Mouse (Mus musculus): ENCODE data around the gene Pidd1. TPM values are rescaled to one million over a fixed set of nuclear protein-coding genes. Genes with fewer than 3 reads are reported as not detected.

The Pidd1 gene
- polyA plus RNA-seq (2014; fragmentation: Illumina TruSeq; extraction: RNeasy Lipid Tissue Mini Kit (QIAGEN cat#74804); ENCODE audit: low read depth, low replicate concordance), result 0.12 TPM

DNA sequence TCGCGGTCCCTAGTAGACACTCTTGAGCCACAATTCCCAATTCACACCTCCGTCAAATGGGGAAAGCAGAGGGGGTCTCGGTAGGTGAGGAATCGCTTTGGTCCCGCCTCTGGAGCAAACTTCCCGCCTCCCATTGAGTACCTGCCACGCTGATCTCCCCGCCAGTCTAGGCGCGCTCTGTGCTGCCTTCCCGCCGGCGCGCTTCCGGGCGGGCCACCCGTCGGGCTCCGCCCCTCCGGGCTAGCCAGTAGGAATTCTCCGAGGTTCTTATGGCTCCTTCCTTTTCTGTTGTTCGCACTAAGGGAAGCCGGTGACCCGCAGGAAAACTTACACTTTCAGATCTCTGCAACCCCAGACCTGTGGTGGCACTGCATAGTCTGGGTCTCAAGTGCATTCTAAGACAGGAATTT is at the start of gene Pidd1:
Gene Pidd1 (minus strand): TSS at position 198 of the 410 bp plus-strand sequence.

DNA sequence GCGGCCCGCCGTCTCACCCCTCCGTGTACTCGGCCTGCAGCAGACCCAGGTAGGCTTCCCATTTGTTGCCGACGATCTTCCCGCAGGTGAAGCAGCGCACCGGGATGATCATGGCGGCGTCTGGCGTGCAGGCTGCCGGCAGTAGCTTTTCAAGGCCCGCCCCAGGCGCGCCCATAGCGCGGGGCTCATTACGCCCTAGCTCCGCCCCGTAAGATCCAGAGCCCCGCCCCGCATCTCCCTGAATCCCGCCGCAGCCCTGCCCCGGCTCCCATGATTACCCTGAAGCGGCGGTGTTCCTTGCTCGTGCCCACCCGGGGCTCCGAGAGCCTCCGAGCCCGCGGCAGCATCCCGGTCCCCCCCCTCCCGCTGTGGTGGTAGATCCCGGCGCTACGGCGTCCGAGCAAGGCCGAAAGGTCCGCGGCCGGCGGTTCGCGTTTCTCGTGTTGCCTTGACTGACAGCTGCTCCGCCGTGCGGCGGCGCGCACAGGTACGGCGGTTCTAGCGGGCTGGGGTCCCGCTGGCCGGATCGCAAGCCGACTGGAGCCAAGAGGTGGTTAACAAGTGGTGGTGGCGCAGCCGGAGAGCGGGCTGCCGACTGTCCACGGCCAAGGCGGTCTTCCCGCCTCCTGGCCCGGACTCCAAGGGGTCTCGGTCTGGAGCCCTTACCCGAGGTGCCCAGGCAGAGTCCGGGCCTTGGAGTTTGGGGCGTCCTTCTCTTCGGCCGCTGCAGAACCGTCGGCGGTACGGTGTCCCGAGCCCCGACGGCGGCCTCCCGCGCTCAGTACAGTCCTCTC is 31.4 kb upstream of the Pidd1 start, which contains the start of the genes Polr2l and Tspan4:
Gene Polr2l (minus strand): TSS at position 122 of the 794 bp plus-strand sequence.
Gene Tspan4 (plus strand): TSS at position 230 of the 794 bp plus-strand sequence.

GRCm38 (mm10) chr7:141467230-141468030 is 23.6 kb upstream of the Pidd1 start, which contains the start of gene Cd151:
Cd151 (plus strand) TSS chr7:141467392.

GRCm38 (mm10) chr7:141460391-141461113 is 16.7 kb upstream of the Pidd1 start, which contains the start of gene Cracr2b:
Cracr2b (plus strand) TSS chr7:141461094.

GRCm38 (mm10) chr7:141454967-141455551 is 11.2 kb upstream of the Pidd1 start, which contains the start of gene Pnpla2:
Pnpla2 (plus strand) TSS chr7:141455198.

GRCm38 (mm10) chr7:141447110-141447991 is 3.5 kb upstream of the Pidd1 start, which contains the start of gene Rplp2:
Rplp2 (plus strand) TSS chr7:141447370.

GRCm38 (mm10) chr7:141437178-141438120 is 6.4 kb downstream of the Pidd1 start, which contains the start of gene Slc25a22:
Slc25a22 (minus strand) TSS chr7:141437892.

GRCm38 (mm10) chr7:141429310-141429709 is 14.5 kb downstream of the Pidd1 start, which contains the start of gene Cend1:
Cend1 (minus strand) TSS chr7:141429491.

DNA sequence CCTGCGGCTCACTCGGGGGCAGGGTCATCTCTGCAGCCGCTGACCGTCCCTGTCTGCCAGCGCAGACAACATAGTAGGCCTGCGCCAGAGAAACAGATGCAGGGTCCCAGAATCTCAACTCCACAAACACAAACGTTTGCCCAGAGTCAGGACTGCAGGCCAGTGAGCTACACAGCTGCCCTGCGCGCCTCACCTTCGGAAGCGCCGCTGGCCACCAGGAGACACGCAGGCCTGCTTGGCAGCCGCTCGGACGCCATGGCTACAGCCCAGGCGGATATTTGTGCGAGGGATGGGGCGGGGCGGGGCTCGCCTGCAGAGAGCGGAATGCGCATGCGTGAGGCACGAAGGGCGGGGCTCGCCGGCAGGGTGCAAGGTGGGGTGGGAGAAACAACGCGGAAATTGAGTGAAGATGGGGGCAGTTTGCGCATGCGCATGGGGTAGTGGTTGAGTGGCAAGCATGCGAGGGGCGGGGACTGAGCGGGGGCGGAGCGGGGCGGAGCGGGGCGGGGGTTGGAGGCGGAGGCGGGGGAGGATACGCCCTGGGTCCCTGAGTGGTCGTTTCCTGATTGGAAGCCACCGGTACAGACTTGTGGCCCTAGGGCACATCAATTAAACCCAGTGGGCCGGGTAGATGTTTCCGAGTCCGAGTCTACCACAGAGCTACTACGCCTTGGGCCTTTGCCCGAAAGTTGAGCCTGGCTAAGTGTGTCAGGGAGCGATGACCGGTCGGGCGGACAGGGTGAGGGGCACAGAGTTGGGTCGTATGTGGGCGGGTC is 29.8 kb downstream of the Pidd1 start, which contains the start of gene Gatd1:
Gene Gatd1 (minus strand): TSS at position 328 of the 776 bp plus-strand sequence.

GRCm38 (mm10) chr7:141391625-141392551 is 51.9 kb downstream of the Pidd1 start, which contains the start of gene Taldo1:
Taldo1 (plus strand) TSS chr7:141392199.

Other genes starting within 250 kb of the Pidd1 start
- gene Lrrc56, start 249.9 kb downstream of the Pidd1 start, polyA plus RNA-seq (2014; fragmentation: Illumina TruSeq; extraction: RNeasy Lipid Tissue Mini Kit (QIAGEN cat#74804); ENCODE audit: low read depth, low replicate concordance), result 0.69 TPM
- gene Lmntd2, start 229.9 kb downstream of the Pidd1 start, polyA plus RNA-seq (2014; fragmentation: Illumina TruSeq; extraction: RNeasy Lipid Tissue Mini Kit (QIAGEN cat#74804); ENCODE audit: low read depth, low replicate concordance), result 0.20 TPM
- gene Rassf7, start 228.2 kb downstream of the Pidd1 start, polyA plus RNA-seq (2014; fragmentation: Illumina TruSeq; extraction: RNeasy Lipid Tissue Mini Kit (QIAGEN cat#74804); ENCODE audit: low read depth, low replicate concordance), result 5.0 TPM
- 13.1 TPM for gene Phrf1, start 215.2 kb downstream of the Pidd1 start, polyA plus RNA-seq (2014; fragmentation: Illumina TruSeq; extraction: RNeasy Lipid Tissue Mini Kit (QIAGEN cat#74804); ENCODE audit: low read depth, low replicate concordance)
- gene Irf7, start 177.5 kb downstream of the Pidd1 start, polyA plus RNA-seq (2014; fragmentation: Illumina TruSeq; extraction: RNeasy Lipid Tissue Mini Kit (QIAGEN cat#74804); ENCODE audit: low read depth, low replicate concordance), result 12.1 TPM
- 46.1 TPM for gene Cdhr5, start 167.2 kb downstream of the Pidd1 start, polyA plus RNA-seq (2014; fragmentation: Illumina TruSeq; extraction: RNeasy Lipid Tissue Mini Kit (QIAGEN cat#74804); ENCODE audit: low read depth, low replicate concordance)
- not detected for gene Sct, start 164.9 kb downstream of the Pidd1 start, polyA plus RNA-seq (2014; fragmentation: Illumina TruSeq; extraction: RNeasy Lipid Tissue Mini Kit (QIAGEN cat#74804); ENCODE audit: low read depth, low replicate concordance)
- not detected for gene Drd4, start 152.0 kb downstream of the Pidd1 start, polyA plus RNA-seq (2014; fragmentation: Illumina TruSeq; extraction: RNeasy Lipid Tissue Mini Kit (QIAGEN cat#74804); ENCODE audit: low read depth, low replicate concordance)
- 1.0 TPM for gene Deaf1, start 116.3 kb downstream of the Pidd1 start, polyA plus RNA-seq (2014; fragmentation: Illumina TruSeq; extraction: RNeasy Lipid Tissue Mini Kit (QIAGEN cat#74804); ENCODE audit: low read depth, low replicate concordance)
- gene Tmem80, start 116.3 kb downstream of the Pidd1 start, polyA plus RNA-seq (2014; fragmentation: Illumina TruSeq; extraction: RNeasy Lipid Tissue Mini Kit (QIAGEN cat#74804); ENCODE audit: low read depth, low replicate concordance), result 17.9 TPM
- gene Eps8l2, start 105.1 kb downstream of the Pidd1 start, polyA plus RNA-seq (2014; fragmentation: Illumina TruSeq; extraction: RNeasy Lipid Tissue Mini Kit (QIAGEN cat#74804); ENCODE audit: low read depth, low replicate concordance), result 6.2 TPM
- gene Taldo1, start 51.8 kb downstream of the Pidd1 start, polyA plus RNA-seq (2014; fragmentation: Illumina TruSeq; extraction: RNeasy Lipid Tissue Mini Kit (QIAGEN cat#74804); ENCODE audit: low read depth, low replicate concordance), result 14.4 TPM
- 9.2 TPM for gene Gatd1, start 29.9 kb downstream of the Pidd1 start, polyA plus RNA-seq (2014; fragmentation: Illumina TruSeq; extraction: RNeasy Lipid Tissue Mini Kit (QIAGEN cat#74804); ENCODE audit: low read depth, low replicate concordance)
- not detected for gene Cend1, start 14.5 kb downstream of the Pidd1 start, polyA plus RNA-seq (2014; fragmentation: Illumina TruSeq; extraction: RNeasy Lipid Tissue Mini Kit (QIAGEN cat#74804); ENCODE audit: low read depth, low replicate concordance)
- 0.97 TPM for gene Slc25a22, start 6.1 kb downstream of the Pidd1 start, polyA plus RNA-seq (2014; fragmentation: Illumina TruSeq; extraction: RNeasy Lipid Tissue Mini Kit (QIAGEN cat#74804); ENCODE audit: low read depth, low replicate concordance)
- gene Rplp2, start 3.3 kb upstream of the Pidd1 start, polyA plus RNA-seq (2014; fragmentation: Illumina TruSeq; extraction: RNeasy Lipid Tissue Mini Kit (QIAGEN cat#74804); ENCODE audit: low read depth, low replicate concordance), result 15.4 TPM
- gene Pnpla2, start 11.2 kb upstream of the Pidd1 start, polyA plus RNA-seq (2014; fragmentation: Illumina TruSeq; extraction: RNeasy Lipid Tissue Mini Kit (QIAGEN cat#74804); ENCODE audit: low read depth, low replicate concordance), result 1.5 TPM
- gene Cracr2b, start 17.1 kb upstream of the Pidd1 start, polyA plus RNA-seq (2014; fragmentation: Illumina TruSeq; extraction: RNeasy Lipid Tissue Mini Kit (QIAGEN cat#74804); ENCODE audit: low read depth, low replicate concordance), result not detected
- 29.8 TPM for gene Cd151, start 23.4 kb upstream of the Pidd1 start, polyA plus RNA-seq (2014; fragmentation: Illumina TruSeq; extraction: RNeasy Lipid Tissue Mini Kit (QIAGEN cat#74804); ENCODE audit: low read depth, low replicate concordance)
- gene Polr2l, start 31.1 kb upstream of the Pidd1 start, polyA plus RNA-seq (2014; fragmentation: Illumina TruSeq; extraction: RNeasy Lipid Tissue Mini Kit (QIAGEN cat#74804); ENCODE audit: low read depth, low replicate concordance), result 3.3 TPM
- gene Tspan4, start 31.2 kb upstream of the Pidd1 start, polyA plus RNA-seq (2014; fragmentation: Illumina TruSeq; extraction: RNeasy Lipid Tissue Mini Kit (QIAGEN cat#74804); ENCODE audit: low read depth, low replicate concordance), result 2.3 TPM
- 3.5 TPM for gene Chid1, start 95.8 kb upstream of the Pidd1 start, polyA plus RNA-seq (2014; fragmentation: Illumina TruSeq; extraction: RNeasy Lipid Tissue Mini Kit (QIAGEN cat#74804); ENCODE audit: low read depth, low replicate concordance)
- 131 TPM for gene Ap2a2, start 118.1 kb upstream of the Pidd1 start, polyA plus RNA-seq (2014; fragmentation: Illumina TruSeq; extraction: RNeasy Lipid Tissue Mini Kit (QIAGEN cat#74804); ENCODE audit: low read depth, low replicate concordance)
- not detected for gene Muc6, start 211.3 kb upstream of the Pidd1 start, polyA plus RNA-seq (2014; fragmentation: Illumina TruSeq; extraction: RNeasy Lipid Tissue Mini Kit (QIAGEN cat#74804); ENCODE audit: low read depth, low replicate concordance)
- not detected for gene Muc2, start 246.3 kb upstream of the Pidd1 start, polyA plus RNA-seq (2014; fragmentation: Illumina TruSeq; extraction: RNeasy Lipid Tissue Mini Kit (QIAGEN cat#74804); ENCODE audit: low read depth, low replicate concordance)

All from kidney, adult 10 weeks (tissue).